Mouse (Mus musculus): ENCODE measurements around the gene Tgfbr3. TPM values are rescaled to one million over a fixed set of nuclear protein-coding genes. Genes with fewer than 3 reads are reported as not detected.

Tgfbr3 gene
- polyA plus RNA-seq, 1 experiment, result 20.7 TPM

DNA sequence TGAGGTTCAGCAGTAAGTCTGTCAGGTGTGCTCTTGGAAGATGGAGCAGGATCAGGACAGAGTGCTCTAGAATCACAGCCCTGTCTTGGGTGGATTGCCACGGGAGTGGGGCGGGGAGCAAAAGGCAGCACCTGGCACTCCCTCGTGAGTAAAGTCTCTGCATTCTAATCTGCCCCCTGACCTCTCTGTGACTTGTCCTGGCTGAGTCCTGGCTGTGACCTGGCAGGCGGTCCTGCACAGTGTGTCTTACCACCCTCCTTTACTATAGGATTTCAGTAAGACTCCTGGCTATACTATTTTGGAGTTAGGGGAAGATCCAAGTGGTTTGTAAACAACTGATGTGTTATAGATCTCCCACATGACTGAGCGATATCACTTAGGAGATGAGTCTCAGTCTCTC is 199.5 kb downstream of the Tgfbr3 start:
- Histone ChIP-seq H3K36me3 (ENCODE audit: control insufficient read depth, insufficient read depth, low read length) (no peaks in the 10 kb centered on the region), H3K27ac (ENCODE audit: control insufficient read depth, insufficient read depth, low read length) (no peak overlapping the region), H3K4me1 (replicated peaks; ENCODE audit: control insufficient read depth, insufficient read depth, low read length) (peaks cover 12% of the 10 kb centered on the region; the same call in 1 of the 2 replicates), H3K4me3 (ENCODE audit: control insufficient read depth, insufficient read depth, low read length) (no peak overlapping the region), H3K27me3 (ENCODE audit: control insufficient read depth, insufficient read depth, low read length) (no peaks in the 10 kb centered on the region)
- no peak for TF ChIP-seq CTCF (IDR thresholded peaks at IDR 0.05; ENCODE audit: borderline replicate concordance, control insufficient read depth, extremely low read depth, insufficient read depth, low read length, poor library complexity)
- no peak for TF ChIP-seq POLR2A (IDR thresholded peaks at IDR 0.05; ENCODE audit: control insufficient read depth, extremely low read depth, insufficient read depth, low read length, poor library complexity)
- 67% methylated on average over 5 of the region's 5 CpGs for WGBS
- DNase-seq, result no peak

- WGBS, result 38% methylated on average over 12 of the region's 12 CpGs
- TF ChIP-seq POLR2A (IDR thresholded peaks at IDR 0.05; ENCODE audit: control insufficient read depth, extremely low read depth, insufficient read depth, low read length, poor library complexity), result no peak
- no peak for TF ChIP-seq CTCF (IDR thresholded peaks at IDR 0.05; ENCODE audit: borderline replicate concordance, control insufficient read depth, extremely low read depth, insufficient read depth, low read length, poor library complexity)
- no peak for DNase-seq
- Histone ChIP-seq H3K36me3 (ENCODE audit: control insufficient read depth, insufficient read depth, low read length) (no peaks in the 10 kb centered on the region), H3K4me3 (ENCODE audit: control insufficient read depth, insufficient read depth, low read length) (no peak overlapping the region), H3K27ac (ENCODE audit: control insufficient read depth, insufficient read depth, low read length) (no peak overlapping the region), H3K27me3 (ENCODE audit: control insufficient read depth, insufficient read depth, low read length) (no peaks in the 10 kb centered on the region), H3K4me1 (replicated peaks; ENCODE audit: control insufficient read depth, insufficient read depth, low read length) (peaks cover 12% of the 10 kb centered on the region; the same call in 1 of the 2 replicates)
These were observed 201.3 kb downstream of the Tgfbr3 start for GRCm38 (mm10) chr5:107087829-107088808.

DNA sequence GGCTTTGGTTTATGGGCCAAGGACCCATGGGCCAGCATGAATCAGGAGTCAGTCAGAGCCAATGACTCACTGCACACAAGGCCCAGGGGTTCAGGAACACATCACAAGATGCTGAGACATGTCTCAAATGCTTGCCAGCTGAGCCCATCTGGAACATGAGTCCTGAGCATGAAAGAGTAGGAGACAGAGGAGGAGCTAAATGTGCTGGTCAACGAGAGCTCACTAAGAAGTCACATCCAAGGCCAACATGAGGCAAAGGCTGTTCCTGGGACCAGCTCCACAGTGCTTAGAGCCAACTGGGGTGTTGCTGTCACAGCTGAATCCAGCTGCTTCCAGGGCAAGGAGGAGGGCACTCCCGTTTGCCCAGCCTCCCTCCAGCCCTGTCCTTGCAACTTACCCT is 202.1 kb downstream of the Tgfbr3 start:
- H3K27me3 ChIP-seq (ENCODE audit: control insufficient read depth, insufficient read depth, low read length), result no peaks in the 10 kb centered on the region
- no peak overlapping the region for H3K27ac ChIP-seq (ENCODE audit: control insufficient read depth, insufficient read depth, low read length)
- 81% methylated on average over 2 of the region's 2 CpGs for WGBS
- no peak for TF ChIP-seq POLR2A (IDR thresholded peaks at IDR 0.05; ENCODE audit: control insufficient read depth, extremely low read depth, insufficient read depth, low read length, poor library complexity)
- peaks cover 11% of the 10 kb centered on the region; the same call in 1 of the 2 replicates for H3K4me1 ChIP-seq (replicated peaks; ENCODE audit: control insufficient read depth, insufficient read depth, low read length)
- no peaks in the 10 kb centered on the region for H3K36me3 ChIP-seq (ENCODE audit: control insufficient read depth, insufficient read depth, low read length)
- no peak overlapping the region for H3K4me3 ChIP-seq (ENCODE audit: control insufficient read depth, insufficient read depth, low read length)
- no peak for DNase-seq

GRCm38 (mm10) chr5:107086166-107086565 is 203.3 kb downstream of the Tgfbr3 start:
- TF ChIP-seq POLR2A (IDR thresholded peaks at IDR 0.05; ENCODE audit: control insufficient read depth, extremely low read depth, insufficient read depth, low read length, poor library complexity) (no peak), CTCF (IDR thresholded peaks at IDR 0.05; ENCODE audit: borderline replicate concordance, control insufficient read depth, extremely low read depth, insufficient read depth, low read length, poor library complexity) (no peak)
- H3K4me1 ChIP-seq (replicated peaks; ENCODE audit: control insufficient read depth, insufficient read depth, low read length), result peaks cover 9% of the 10 kb centered on the region; the same call in 1 of the 2 replicates
- no peak overlapping the region for H3K4me3 ChIP-seq (ENCODE audit: control insufficient read depth, insufficient read depth, low read length)
- no peak overlapping the region for H3K27ac ChIP-seq (ENCODE audit: control insufficient read depth, insufficient read depth, low read length)
- no peaks in the 10 kb centered on the region for H3K36me3 ChIP-seq (ENCODE audit: control insufficient read depth, insufficient read depth, low read length)
- WGBS, result 90% methylated on average over 5 of the region's 5 CpGs
- no peaks in the 10 kb centered on the region for H3K27me3 ChIP-seq (ENCODE audit: control insufficient read depth, insufficient read depth, low read length)
- no peak for DNase-seq

DNA sequence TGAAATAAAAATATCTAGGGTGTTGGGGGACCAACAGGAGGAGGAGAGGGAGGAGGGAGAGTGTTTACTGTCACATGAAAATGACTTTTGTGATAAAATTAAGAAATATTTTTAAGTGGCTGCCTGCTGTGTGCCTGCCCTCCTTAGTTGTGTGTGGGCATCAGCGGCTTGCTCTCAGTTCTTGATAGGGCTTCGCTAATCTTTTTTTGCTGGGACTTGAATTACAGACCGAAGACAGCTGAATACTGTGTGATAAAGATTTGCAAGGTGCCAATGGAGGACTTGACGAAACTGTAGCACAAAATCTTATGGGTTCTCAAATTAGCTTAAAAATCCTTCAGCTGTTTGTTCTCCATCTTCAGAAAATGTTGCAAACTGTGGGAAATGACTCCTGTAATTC is 205.0 kb downstream of the Tgfbr3 start:
- no peak for DNase-seq
- no peak for TF ChIP-seq POLR2A (IDR thresholded peaks at IDR 0.05; ENCODE audit: control insufficient read depth, extremely low read depth, insufficient read depth, low read length, poor library complexity)
- TF ChIP-seq CTCF (IDR thresholded peaks at IDR 0.05; ENCODE audit: borderline replicate concordance, control insufficient read depth, extremely low read depth, insufficient read depth, low read length, poor library complexity), result no peak
- no peak overlapping the region for H3K4me3 ChIP-seq (ENCODE audit: control insufficient read depth, insufficient read depth, low read length)
- H3K4me1 ChIP-seq (replicated peaks; ENCODE audit: control insufficient read depth, insufficient read depth, low read length), result peaks cover 16% of the 10 kb centered on the region
- WGBS, result 97% methylated on average over 4 of the region's 4 CpGs
- H3K36me3 ChIP-seq (ENCODE audit: control insufficient read depth, insufficient read depth, low read length), result no peaks in the 10 kb centered on the region
- H3K27me3 ChIP-seq (ENCODE audit: control insufficient read depth, insufficient read depth, low read length), result no peaks in the 10 kb centered on the region
- H3K27ac ChIP-seq (ENCODE audit: control insufficient read depth, insufficient read depth, low read length), result no peak overlapping the region

GRCm38 (mm10) chr5:107082011-107082410 is 207.4 kb downstream of the Tgfbr3 start:
- Histone ChIP-seq H3K4me3 (ENCODE audit: control insufficient read depth, insufficient read depth, low read length) (no peak overlapping the region), H3K36me3 (ENCODE audit: control insufficient read depth, insufficient read depth, low read length) (no peaks in the 10 kb centered on the region), H3K4me1 (replicated peaks; ENCODE audit: control insufficient read depth, insufficient read depth, low read length) (peaks cover 13% of the 10 kb centered on the region), H3K27me3 (ENCODE audit: control insufficient read depth, insufficient read depth, low read length) (no peaks in the 10 kb centered on the region), H3K27ac (ENCODE audit: control insufficient read depth, insufficient read depth, low read length) (no peak overlapping the region)
- TF ChIP-seq CTCF (IDR thresholded peaks at IDR 0.05; ENCODE audit: borderline replicate concordance, control insufficient read depth, extremely low read depth, insufficient read depth, low read length, poor library complexity), result no peak
- no peak for TF ChIP-seq POLR2A (IDR thresholded peaks at IDR 0.05; ENCODE audit: control insufficient read depth, extremely low read depth, insufficient read depth, low read length, poor library complexity)
- DNase-seq, result no peak
- WGBS, result 96% methylated on average over 3 of the region's 3 CpGs
